Mouse (Mus musculus): ENCODE data around the gene BC048562.

BC048562 gene

GRCm38 (mm10) chr9:108481520-108482210, 45.4 kb downstream of the BC048562 start:
- DNase-seq, result no peak

- peak in 1 of 2 experiments; percentile 19 for DNase-seq
Observed at GRCm38 (mm10) chr9:108483051-108483790, 46.9 kb downstream of the BC048562 start.

GRCm38 (mm10) chr9:108484021-108484420, 47.7 kb downstream of the BC048562 start:
- peak in 1 of 2 experiments; percentile 21 for DNase-seq

- peak in 1 of 2 experiments; percentile 21 for DNase-seq
Observed at GRCm38 (mm10) chr9:108485301-108485875, 49.1 kb downstream of the BC048562 start.

- DNase-seq, result no peak
Observed at GRCm38 (mm10) chr9:108486973-108487530, 50.8 kb downstream of the BC048562 start.

- DNase-seq, result no peak
Observed at GRCm38 (mm10) chr9:108488403-108488802, 52.1 kb downstream of the BC048562 start.

GRCm38 (mm10) chr9:108489215-108489614, 52.9 kb downstream of the BC048562 start:
- DNase-seq, result no peak

GRCm38 (mm10) chr9:108489702-108490558, 53.6 kb downstream of the BC048562 start:
- no peak for DNase-seq

- DNase-seq, result peak; percentile 96 to 98
Observed at GRCm38 (mm10) chr9:108490559-108491285, 54.4 kb downstream of the BC048562 start, which contains the start of gene Usp19. Gene Usp19, plus strand, starts transcription at chr9:108490602.

GRCm38 (mm10) chr9:108491286-108491580, 55.0 kb downstream of the BC048562 start:
- no peak for DNase-seq

- no peak for DNase-seq
Observed at GRCm38 (mm10) chr9:108492043-108492750, 55.9 kb downstream of the BC048562 start.

- DNase-seq, result peak in 1 of 2 experiments; percentile 15
Observed at GRCm38 (mm10) chr9:108493246-108493645, 57.0 kb downstream of the BC048562 start.

- peak in 1 of 2 experiments; percentile 16 for DNase-seq
Observed at GRCm38 (mm10) chr9:108494146-108494825, 58.0 kb downstream of the BC048562 start.

GRCm38 (mm10) chr9:108494905-108495304, 58.6 kb downstream of the BC048562 start:
- peak in 1 of 2 experiments; percentile 23 for DNase-seq
